Mouse (Mus musculus) skeletal muscle tissue, adult 2 months (tissue): ENCODE measurements around the gene Ankfy1.
"Not testable (repeated sequence)": the region's sequence is repeated elsewhere in the genome, so short reads cannot be mapped to it uniquely, and the experiment has no call there.

Experiments
- DNase-seq: peaks from one replicate; pipeline ENCODE4 v3.0.0-alpha.2; 2012; ENCODE audit warnings: low read depth, low spot score

Ankfy1 gene

DNA sequence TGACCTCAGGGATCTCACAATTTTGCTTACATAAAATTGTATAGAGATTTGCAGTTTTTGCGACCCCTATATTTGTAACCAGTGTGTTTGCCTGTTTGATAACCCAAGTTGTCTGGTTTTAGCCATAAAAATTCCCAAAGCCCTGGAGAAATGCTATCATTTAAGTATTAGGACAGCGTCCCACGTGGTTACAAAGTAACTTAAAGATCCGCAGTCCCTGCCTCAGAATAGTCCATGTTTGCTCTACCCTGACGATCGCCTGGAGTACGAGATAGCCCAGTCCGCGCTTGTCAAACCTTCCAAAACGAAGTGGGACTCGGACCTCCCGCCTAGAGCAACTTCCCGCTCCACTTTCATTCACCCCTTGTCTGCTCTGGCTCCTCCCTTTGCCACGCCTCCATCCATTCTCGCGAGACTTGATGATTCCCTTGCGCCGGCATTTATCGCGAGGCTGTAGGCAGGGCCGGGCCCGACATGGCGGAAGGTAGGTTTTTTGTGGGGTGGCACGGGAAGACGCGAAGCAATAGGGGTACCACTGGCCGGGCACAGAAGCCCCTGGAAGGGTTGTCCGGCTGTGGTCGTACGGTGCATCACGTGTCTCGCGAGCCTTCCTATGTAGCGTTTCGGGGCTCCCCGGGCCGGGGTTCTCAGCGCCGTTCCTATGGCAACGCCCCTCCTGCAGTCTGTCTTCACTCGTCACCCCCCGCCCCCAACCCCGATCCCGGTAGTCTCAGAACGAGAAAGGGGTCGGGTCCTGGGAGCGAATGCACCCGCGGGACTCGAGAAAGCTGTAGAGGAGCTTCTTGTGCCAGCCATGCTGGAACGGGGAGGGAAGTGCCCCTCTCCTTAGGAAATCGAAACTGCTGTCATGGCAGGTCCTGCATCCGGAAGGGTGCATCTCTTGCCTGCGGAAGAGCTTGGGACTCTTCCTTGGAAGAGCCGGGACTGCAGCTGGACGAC lies at the start of gene Ankfy1:
Gene Ankfy1 (plus strand): TSS at position 456 of the 960 bp plus-strand sequence.
- DNase-seq, result peak; percentile 93

DNA sequence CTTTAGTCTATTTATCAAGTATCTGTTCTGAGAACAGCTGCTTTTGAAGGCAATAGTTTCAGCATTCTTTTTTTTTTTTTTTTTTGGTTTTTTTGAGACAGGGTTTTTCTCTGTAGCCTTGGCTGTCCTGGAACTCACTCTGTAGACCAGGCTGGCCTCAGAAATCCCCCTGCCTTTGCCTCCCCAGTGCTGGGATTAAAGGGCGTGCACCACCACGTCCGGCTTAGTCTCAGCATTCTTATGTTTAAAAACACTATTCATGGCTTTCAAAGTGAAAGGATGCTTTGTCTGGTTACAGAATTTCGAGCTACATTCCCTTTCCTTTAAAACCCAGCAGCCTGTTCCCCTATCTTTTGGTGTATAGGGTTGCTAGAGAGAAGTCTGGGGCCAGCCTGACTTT lies 47.1 kb upstream of the Ankfy1 start:
- DNase-seq, result no peak

DNA sequence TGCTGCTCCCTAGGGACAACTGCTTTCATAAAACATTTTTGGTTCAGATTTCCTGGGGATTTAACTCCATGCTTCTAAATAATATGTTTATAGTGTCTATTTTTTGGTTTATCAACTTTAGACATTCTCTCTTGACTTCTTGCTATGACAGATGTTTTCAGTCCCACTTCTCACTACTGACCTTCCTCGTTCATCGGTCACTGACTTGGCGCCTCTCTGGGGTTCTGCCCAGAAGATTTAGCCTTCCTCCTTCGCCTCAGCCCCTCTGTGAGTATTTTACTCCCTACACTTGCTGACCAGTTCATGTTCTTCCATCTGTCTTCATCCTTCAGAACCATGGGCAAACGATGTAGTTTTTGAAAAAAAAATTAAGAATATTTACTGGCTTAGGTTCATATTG lies 44.4 kb upstream of the Ankfy1 start:
- no peak for DNase-seq

DNA sequence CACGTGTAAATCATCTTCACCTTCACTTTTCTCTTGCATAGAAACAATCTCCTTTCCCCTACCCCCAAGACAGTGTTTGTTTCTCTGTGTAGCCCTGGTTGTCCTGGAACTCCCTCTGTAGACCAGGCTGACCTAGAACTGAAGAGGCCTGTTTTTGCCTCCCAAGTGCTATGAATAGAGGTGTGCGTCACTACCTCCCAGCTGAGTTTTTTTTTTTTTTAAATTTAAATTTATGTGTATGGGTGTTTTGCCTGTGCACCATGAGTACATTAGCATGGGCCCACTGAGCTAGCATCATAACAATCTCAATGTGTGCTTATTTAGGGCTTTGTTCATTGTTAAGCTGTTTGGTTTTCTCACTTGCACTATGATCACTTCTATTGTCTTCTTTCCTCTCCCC lies 39.5 kb upstream of the Ankfy1 start:
- no peak for DNase-seq

DNA sequence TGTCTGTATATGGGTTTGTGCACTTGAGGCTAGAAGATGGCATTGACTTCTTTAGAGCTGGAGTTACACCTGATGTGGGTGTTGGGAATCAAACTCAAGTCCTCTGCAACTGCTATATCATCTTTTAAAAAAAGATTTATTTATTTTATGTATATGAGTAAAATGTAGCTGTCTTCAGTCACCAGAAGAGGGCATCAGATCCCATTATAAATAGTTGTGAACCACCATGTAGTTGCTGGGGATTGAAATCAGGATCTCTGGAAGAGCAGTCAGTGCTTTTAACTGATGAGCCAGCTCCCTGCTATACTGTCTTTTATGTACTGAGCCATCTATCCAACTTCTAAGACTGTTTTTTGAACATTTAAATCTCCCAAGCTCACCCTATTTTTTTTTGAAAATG lies 29.9 kb upstream of the Ankfy1 start:
- no peak for DNase-seq

DNA sequence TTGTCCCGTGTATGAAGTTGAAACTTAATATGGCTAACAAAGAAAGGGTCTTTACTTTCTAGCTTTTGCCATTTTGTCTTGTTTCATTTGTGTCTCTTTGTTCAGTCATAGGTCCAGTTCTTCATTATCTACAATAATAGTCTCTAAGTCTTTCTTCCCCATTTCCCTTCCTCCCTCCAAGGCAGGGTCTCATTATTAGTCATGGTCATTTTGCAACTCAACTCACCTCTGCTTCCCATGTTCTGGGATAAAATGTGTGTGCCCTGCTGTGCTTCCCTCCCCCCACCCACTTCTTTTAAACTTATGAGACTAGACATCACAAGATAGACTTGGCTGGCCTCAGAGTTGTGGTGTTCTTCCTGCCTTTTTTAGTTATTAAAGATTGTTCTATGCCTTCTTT lies 29.4 kb upstream of the Ankfy1 start:
- DNase-seq, result no peak

DNA sequence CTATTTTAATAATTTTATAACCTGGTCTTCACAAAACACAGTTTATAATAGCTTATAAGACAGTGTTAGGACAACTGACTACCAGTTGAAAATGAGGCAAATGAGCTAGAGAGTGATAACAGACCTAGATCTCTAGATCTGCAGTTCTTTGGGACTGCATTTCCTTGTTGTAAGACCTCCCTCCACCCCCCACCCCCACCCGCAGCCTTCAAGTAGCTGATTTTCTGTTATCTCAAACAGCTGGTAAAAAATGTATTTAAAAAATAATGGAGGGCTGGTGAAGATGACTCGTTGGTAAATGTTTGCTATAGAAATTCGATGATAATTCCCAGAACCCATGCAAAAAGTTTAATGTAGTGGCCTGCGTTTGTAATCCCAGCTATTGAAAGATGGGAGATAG lies 25.2 kb upstream of the Ankfy1 start:
- DNase-seq, result no peak

DNA sequence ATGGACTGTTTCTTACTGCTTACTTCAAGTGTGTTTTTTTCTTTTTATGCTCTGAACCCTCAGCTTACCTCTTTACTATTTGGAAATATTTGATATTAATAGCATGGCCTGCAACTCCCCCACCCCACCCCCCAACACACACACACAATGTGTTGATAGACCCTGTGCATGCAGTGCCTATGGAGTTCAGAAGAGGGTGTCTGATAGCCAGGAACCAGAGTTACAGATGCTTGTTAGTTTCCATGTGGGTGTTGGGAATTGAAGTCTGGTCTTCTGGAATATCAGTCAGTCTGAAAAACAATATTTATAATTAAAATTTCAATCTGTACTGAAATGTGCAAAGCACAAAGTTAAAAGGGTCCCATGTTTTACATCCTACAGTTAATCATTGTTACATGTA lies 19.2 kb upstream of the Ankfy1 start:
- no peak for DNase-seq

DNA sequence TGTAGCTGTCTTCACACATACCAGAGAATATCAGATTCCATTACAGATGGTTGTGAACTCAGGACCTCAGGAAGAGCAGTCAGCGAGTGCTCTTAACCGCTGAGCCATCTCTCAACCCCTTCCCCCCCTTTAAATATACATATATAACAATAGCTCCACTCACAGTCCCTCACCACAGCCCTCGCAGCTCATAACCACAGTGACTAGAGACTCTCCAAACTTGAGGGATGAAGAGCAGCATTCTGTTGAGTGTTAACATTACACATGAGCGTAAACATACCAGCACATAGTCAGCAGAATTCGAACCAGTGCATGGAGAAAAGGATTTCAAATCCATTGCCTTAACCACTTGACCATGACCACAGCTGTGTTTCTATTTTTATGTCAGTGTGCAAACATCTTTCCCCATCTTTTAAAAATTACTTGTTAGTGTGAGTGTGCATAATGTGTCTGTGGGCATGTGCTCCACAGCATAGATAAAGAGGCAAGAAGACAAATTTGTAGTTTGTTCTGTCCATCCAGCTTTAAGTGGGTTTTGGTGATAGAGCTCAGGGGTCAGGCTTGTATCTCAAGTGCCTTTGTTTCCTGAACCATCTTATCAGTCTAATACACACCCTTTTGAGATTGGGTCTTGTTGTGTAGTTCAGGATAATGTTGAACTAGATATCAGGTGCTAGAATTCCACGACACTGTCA lies 18.4 kb upstream of the Ankfy1 start:
- no peak for DNase-seq

DNA sequence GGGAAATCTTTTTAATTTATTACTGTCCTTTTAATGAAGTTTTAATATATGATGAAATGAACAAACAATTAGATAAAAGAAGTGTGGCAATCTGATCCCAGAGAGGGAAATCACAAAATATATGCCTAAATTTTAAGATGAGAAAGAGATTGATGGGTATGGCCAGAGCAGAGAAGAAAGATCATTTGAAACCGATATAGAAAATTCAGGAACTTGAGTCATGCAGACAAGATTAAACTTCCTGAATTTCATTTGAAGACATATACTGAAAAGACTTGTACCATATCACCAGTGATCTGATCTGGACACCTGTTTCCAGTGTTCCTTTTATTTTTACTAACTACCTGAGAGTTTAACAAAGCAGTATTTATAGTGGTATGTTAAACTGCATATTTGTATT lies 17.4 kb upstream of the Ankfy1 start:
- DNase-seq, result no peak

DNA sequence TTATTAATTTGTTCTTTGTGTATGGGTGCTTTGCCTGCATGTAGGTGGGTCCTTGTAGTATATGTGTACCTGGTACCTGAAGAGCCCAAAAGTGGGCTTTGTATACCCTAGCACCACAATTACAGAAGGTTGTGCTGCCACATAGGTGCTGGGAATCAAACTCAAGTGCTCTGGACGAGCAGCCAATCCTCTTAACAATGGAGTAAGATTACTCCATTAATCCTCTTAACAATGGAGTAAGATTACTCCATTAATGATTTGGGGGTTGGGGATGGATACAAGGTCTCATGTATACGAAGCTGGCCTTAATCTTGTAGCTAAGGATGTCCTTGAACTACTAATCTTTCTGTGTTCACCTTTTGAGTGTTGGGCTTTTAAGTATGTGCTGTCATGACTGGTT lies 14.5 kb upstream of the Ankfy1 start:
- no peak for DNase-seq

DNA sequence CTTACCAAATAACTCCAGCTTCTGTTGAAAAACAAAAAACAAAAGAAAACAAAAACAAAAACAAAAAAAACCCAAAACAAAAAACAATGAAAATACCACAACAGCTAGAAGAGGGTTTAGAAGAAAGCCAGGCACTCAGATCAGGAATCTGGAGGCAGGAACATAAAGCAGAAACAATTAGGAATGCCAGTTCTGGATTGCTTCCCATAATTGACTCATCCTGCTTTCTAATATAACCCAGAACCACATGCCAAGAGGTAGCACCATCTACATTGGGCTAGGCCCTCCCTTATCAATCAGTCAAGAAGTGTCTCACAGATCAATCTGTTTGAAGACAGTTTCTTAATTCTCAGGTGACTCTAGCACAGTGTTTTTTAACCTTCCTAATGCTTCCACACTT lies 9.1 kb upstream of the Ankfy1 start:
- no peak for DNase-seq

DNA sequence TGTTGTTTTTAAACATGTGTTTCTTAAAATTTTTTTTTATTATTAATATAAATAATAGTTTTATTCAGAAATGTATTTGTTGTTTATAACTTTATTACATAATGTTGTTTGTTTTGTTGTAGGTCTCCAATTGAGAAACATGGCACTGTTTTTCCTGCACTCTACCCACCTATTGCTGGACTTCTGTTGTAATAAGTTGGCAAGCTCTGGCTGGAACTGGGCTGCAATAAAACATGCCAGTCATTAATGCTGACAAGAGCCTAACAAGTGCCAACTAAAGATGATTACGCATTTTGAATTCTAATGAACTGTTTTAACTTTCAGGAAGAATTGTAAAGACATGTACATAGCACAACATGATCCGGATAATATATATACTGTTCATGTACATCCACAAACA lies 6.4 kb upstream of the Ankfy1 start:
- no peak for DNase-seq

DNA sequence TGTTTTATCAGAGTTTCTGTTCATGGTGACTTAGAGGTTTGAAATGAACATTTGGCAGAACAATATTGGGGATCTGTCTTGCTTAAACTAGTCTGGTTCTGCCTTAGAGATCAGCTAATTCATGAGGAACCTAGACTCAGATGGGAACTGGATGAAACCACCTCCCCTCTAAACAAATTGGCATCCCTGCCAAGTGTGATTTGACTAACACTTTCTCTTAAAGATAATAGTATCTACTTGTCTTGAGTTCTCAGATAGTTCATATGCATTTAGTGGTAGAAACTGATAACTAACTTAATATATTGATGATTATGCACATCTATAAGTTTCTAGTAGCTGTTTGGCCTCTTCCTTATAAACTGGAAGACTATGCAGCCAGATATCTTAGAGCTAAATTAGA lies 3.1 kb upstream of the Ankfy1 start:
- no peak for DNase-seq

DNA sequence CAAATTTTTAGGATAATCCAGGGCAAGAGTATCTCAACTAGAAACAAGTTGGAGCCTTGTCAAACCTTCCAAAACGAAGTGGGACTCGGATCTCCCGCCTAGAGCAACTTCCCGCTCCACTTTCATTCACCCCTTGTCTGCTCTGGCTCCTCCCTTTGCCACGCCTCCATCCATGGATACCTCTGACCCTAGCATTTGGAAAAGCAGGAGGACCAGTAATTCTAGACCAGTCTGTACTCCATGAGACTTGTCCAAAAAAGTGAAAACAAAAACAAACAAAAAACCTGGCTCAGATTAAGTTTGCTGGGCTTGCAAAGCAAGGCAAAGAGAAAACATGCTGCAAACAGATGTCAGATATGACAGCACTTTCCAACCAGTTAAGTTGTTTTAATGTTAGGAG lies 1.6 kb upstream of the Ankfy1 start:
- DNase-seq, result no peak

DNA sequence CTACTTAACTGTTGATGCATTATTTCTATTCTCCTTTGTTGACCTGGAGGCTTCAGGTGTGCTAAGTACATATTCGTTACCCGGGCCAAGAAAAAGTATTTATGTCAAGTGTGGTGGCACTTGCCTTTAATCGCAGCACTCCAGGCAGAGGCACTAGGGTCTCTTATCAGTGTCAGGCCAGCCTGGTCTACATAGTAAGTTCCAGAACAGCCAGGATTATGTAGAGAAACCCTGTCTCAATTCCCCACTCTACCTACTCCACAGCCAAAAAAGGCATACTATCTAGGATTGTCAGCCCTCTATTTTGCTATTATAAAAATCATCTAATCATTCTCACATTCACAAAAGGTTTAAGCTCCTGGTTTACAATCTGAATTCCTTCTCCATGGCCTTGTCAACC lies 691 bp upstream of the Ankfy1 start:
- no peak for DNase-seq

DNA sequence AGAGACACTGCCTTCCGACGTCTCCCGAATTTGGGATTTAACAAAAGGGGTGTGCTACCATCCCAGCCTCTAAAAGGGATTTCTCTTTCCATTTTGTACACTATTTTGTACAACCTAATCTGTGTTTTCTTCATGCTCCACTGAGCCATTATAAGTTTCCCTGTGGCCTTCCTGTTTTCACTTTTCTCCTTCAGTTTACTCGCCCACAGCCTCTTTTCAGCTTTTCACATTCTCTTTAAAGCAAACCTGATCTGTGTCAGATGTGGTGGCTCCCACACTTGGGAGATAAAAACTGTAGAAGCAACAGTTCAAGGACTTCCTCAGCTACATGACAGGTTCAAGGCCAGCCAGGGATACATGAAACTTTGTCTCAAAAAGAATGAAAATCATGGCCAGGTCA lies 2.5 kb downstream of the Ankfy1 start:
- DNase-seq, result no peak

DNA sequence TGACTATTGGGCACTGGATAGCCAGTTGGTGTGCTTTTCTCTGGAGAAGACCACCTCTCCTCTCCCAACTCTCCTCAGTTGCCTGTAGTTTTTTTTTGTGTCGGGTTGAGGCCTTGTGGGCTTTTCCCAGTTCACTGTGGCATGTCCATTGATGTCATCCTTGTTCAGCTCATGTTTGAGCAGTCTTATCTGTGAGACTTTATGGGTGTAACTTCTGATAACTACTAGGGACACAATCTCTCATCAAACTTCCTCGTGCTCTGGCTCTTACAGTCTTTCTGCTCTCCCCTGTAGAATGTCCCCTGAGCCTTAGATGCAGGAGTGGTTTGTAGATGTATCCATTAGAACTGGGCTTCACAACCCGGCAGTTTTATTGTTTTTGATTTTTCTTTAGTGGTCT lies 5.2 kb downstream of the Ankfy1 start:
- DNase-seq, result no peak

DNA sequence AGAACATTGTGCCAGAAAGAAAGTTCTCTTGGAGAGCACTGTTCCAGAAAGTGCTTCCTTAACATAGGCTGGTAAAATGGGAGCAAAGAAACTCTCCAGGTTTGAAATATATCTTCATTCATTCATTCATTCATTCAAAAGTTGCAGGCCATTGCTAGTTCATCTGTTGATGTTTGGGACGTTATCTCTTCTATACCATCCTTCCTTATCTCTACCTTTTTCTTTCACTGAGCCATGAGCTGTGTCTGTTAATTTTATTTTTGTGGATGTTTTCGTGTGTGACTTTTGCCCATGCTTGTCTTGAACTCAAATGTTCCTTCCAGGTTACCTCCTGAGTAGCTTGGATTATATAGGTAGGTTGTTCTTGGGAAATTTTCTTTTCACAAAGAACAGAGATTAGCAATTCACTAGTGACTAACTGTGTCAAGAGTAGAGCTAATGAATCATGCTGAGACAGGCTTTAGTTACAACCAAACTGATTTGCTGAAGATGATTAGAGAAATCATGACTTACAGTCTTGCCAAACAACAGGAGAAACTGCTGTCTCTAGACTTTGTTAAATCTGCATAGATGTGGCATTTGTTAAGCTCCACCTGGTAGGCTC lies 6.7 kb downstream of the Ankfy1 start:
- DNase-seq, result no peak

DNA sequence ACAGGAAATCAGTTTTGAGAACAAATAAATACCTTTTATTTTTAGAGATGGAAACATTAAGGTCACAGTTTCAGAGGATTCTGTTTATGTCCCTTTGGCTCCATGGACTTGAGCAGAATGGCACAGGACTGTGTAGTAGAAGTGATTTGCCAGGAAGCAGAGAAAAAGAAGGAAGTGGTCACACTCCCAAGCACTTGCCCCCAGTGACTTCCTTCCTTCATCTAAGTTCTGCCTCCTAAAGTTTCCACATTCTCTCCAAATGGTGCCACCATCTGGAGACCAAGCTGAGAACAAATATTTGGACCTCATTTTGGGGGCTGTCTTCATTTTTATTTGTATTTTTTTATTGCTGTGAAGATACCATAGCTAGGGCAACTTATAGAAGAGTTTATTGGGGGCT lies 7.5 kb downstream of the Ankfy1 start:
- no peak for DNase-seq

DNA sequence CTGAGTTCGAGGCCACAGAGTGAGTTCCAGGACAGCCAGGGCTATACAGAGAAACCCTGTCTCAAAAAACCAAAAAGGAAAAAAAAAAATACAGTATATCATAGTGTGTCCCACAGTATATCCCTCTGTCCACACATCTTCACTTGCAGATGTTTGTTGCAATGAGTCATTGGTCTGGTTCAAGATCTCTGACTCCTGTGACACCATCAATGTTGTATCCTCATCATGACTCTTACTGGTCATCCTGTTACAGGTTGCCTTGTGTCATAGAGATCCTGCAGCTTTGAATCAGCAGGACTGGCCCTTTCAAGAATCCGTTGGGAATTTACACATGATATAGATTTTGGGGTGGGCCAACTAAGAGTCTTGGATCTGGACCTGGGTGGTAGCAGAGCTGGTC lies 15.3 kb downstream of the Ankfy1 start:
- not testable (repeated sequence) for DNase-seq

DNA sequence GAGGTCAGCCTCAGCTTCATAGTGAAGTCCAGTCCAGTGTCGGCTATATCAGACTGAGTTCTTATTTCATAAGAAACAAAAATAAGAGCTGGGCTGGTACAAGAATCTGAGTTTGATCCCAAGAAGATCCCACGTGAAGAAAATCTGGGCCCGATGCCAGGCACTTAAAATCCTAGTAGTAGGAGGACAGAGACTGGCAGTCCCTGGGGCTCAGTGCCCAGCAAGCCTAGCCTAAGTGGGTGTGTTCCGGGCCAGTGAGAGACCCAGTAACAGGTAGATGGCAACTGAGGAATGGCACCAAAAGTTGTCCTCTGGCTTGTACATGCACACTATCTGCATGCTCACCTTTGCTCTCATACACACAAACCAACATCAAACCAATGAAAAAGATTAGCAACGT lies 22.9 kb downstream of the Ankfy1 start:
- DNase-seq, result no peak

DNA sequence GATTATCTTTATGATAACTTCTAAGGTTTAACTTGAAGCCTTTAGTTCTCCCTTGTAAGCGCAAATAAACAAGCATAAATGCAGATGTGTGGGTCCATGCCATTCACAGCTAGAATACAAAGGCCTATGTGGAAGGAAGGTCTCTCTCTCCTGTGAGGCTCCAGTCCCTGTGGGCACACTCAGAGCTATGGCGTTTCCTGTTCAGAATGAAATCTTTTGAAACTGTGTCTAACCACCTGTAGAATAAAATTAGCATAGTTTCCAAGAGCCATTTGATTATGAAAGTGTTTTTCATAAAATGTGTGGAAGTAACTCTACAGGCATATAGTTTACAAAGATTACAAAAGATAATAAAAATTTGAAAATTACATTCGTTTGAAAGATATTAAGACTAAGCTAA lies 28.4 kb downstream of the Ankfy1 start:
- no peak for DNase-seq
